Mouse (Mus musculus) embryo, embryonic 11.5 days (tissue): ENCODE measurements around the gene Tuba1c.
"Not testable (repeated sequence)": the region's sequence is repeated elsewhere in the genome, so short reads cannot be mapped to it uniquely, and the experiment has no call there.

Experiments used
- DNase-seq: peaks from one replicate; pipeline ENCODE4 v3.0.0-alpha.2; 2012; ENCODE audit warnings: low read depth, low spot score

Gene Tuba1c

GRCm38 (mm10) chr15:99055511-99055961 lies 25.8 kb downstream of the Tuba1c start:
- no peak for DNase-seq

- no peak for DNase-seq
Observed at GRCm38 (mm10) chr15:99056332-99056731, 26.6 kb downstream of the Tuba1c start.

GRCm38 (mm10) chr15:99065557-99066165 lies 36.0 kb downstream of the Tuba1c start:
- no peak for DNase-seq

- no peak for DNase-seq
Observed at GRCm38 (mm10) chr15:99071988-99072387, 42.3 kb downstream of the Tuba1c start.

- no peak for DNase-seq
Observed at GRCm38 (mm10) chr15:99074019-99074599, 44.4 kb downstream of the Tuba1c start, which contains the start of gene Troap. Gene Troap (plus strand): TSS chr15:99074575.

- DNase-seq: peak; percentile 96
Observed at GRCm38 (mm10) chr15:99074600-99075333, 45.1 kb downstream of the Tuba1c start.

GRCm38 (mm10) chr15:99076011-99076410 lies 46.3 kb downstream of the Tuba1c start:
- DNase-seq: not testable (repeated sequence)

- no peak for DNase-seq
Observed at GRCm38 (mm10) chr15:99078181-99078910, 48.7 kb downstream of the Tuba1c start.

GRCm38 (mm10) chr15:99079804-99080203 lies 50.1 kb downstream of the Tuba1c start:
- DNase-seq: no peak

GRCm38 (mm10) chr15:99082322-99082721 lies 52.6 kb downstream of the Tuba1c start:
- no peak for DNase-seq

GRCm38 (mm10) chr15:99082840-99083239 lies 53.1 kb downstream of the Tuba1c start:
- DNase-seq: no peak

GRCm38 (mm10) chr15:99083258-99083657 lies 53.6 kb downstream of the Tuba1c start:
- no peak for DNase-seq

GRCm38 (mm10) chr15:99083867-99084557 lies 54.3 kb downstream of the Tuba1c start:
- no peak for DNase-seq

- no peak for DNase-seq
Observed at GRCm38 (mm10) chr15:99084618-99085017, 54.9 kb downstream of the Tuba1c start.

GRCm38 (mm10) chr15:99085997-99086396 lies 56.3 kb downstream of the Tuba1c start:
- DNase-seq: no peak

GRCm38 (mm10) chr15:99087253-99088075 lies 57.8 kb downstream of the Tuba1c start, which contains the start of gene C1ql4:
Gene C1ql4 (minus strand): TSS chr15:99087817.
- no peak for DNase-seq
